In genomic region chr8:115476071-115476470, GRCm38 (mm10) we compare ENCODE assay signal across 11 mouse cellular contexts.
"Had no signal": no experiment of that assay in that cellular context is flagged by ENCODE, and none has a peak within 500 bp of the region (broad histone marks: within the 10 kb centered on the region; RNA-seq: fewer than 3 reads in every experiment).

No protein-coding gene starts in this region.

- H3K36me3 ChIP-seq: limb, embryonic 12.5 days; liver, embryonic 13.5 days; lung, embryonic 15.5 days; midbrain, embryonic 13.5 days had no signal

- H3K27ac ChIP-seq: layer of hippocampus, adult 2 months; limb, embryonic 12.5 days; liver, embryonic 13.5 days; lung, embryonic 15.5 days; midbrain, embryonic 13.5 days; stomach, postnatal 0 days had no signal

- H3K4me2 ChIP-seq: limb, embryonic 12.5 days; liver, embryonic 13.5 days; lung, embryonic 15.5 days; midbrain, embryonic 13.5 days had no signal

- H3K4me1 ChIP-seq: liver, embryonic 13.5 days; lung, embryonic 15.5 days; midbrain, embryonic 13.5 days had no signal

- DNase-seq: kidney, postnatal 4 days; liver; liver, embryonic 13.5 days; liver, postnatal 0 days; right cerebral cortex, postnatal 14 days; thymus, postnatal 4 days had no signal

- H3K4me3 ChIP-seq: layer of hippocampus, adult 2 months; limb, embryonic 12.5 days; liver, embryonic 13.5 days; lung, embryonic 15.5 days; midbrain, embryonic 13.5 days had no signal

- H3K9me3 ChIP-seq: limb, embryonic 12.5 days; liver, embryonic 13.5 days; lung, embryonic 15.5 days; midbrain, embryonic 13.5 days had no signal

- H3K9ac ChIP-seq: limb, embryonic 12.5 days; liver, embryonic 13.5 days; liver, postnatal 0 days; lung, embryonic 15.5 days; midbrain, embryonic 13.5 days had no signal

- H3K27me3 ChIP-seq: lung, embryonic 15.5 days; midbrain, embryonic 13.5 days had no signal

- ATAC-seq: liver, postnatal 0 days; midbrain, embryonic 13.5 days had no signal
